In the genomic region with DNA sequence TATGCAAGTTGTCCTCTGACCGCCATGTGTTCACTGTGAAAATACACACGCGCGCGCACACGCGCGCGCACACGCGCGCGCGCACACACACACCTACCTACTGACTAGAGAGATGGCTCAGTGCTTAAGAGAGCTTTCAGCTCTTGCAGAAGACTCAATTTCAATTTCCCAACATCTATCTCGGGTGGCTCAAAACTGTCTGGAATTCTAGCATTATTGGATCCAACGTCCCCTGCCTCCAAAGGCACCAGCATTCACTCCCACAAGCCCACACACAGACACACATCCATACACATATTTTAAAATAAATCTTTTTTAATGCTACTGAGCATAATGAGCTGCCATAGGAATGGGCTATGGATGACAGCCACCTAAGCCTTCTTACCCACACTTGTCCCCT, we compare ENCODE assay signal across 29 mouse cellular contexts.
"Had no signal": no experiment of that assay in that cellular context is flagged by ENCODE, and none has a peak within 500 bp of the region (broad histone marks: within the 10 kb centered on the region; RNA-seq: fewer than 3 reads in every experiment).

No protein-coding gene starts in this region.

- H3K4me1 ChIP-seq: embryonic facial prominence, embryonic 12.5 days; embryonic facial prominence, embryonic 13.5 days; forebrain, embryonic 12.5 days; forebrain, embryonic 13.5 days had no signal

- H3K4me3 ChIP-seq: embryonic facial prominence, embryonic 10.5 days; embryonic facial prominence, embryonic 12.5 days; embryonic facial prominence, embryonic 13.5 days; embryonic facial prominence, embryonic 15.5 days; erythroblast, embryonic 14.5 days; forebrain, embryonic 10.5 days; forebrain, embryonic 12.5 days; forebrain, embryonic 13.5 days; forebrain, embryonic 15.5 days; gastrocnemius, adult 2 months; heart, adult 2 months; heart, embryonic 10.5 days had no signal

- H3K27ac ChIP-seq: embryonic facial prominence, embryonic 10.5 days; embryonic facial prominence, embryonic 12.5 days; embryonic facial prominence, embryonic 13.5 days; embryonic facial prominence, embryonic 15.5 days; forebrain, embryonic 10.5 days; forebrain, embryonic 12.5 days; forebrain, embryonic 13.5 days; forebrain, embryonic 15.5 days; gastrocnemius, adult 2 months; heart, adult 2 months; heart, embryonic 10.5 days had no signal

- H3K27me3 ChIP-seq: embryonic facial prominence, embryonic 12.5 days; embryonic facial prominence, embryonic 13.5 days; embryonic facial prominence, embryonic 15.5 days; forebrain, embryonic 12.5 days; forebrain, embryonic 13.5 days; forebrain, embryonic 15.5 days had no signal

- ATAC-seq: forebrain, embryonic 13.5 days; forebrain, embryonic 14.5 days; forebrain, embryonic 15.5 days; forebrain, embryonic 16.5 days; forebrain, postnatal 0 days had no signal

- H3K9me3 ChIP-seq: embryonic facial prominence, embryonic 10.5 days; embryonic facial prominence, embryonic 12.5 days; embryonic facial prominence, embryonic 13.5 days; embryonic facial prominence, embryonic 15.5 days; forebrain, embryonic 10.5 days; forebrain, embryonic 12.5 days; forebrain, embryonic 13.5 days; forebrain, embryonic 15.5 days; heart, embryonic 10.5 days had no signal

- DNase-seq: cerebellum, adult 8-10 months; cerebellum, adult 9-10 months; cerebellum, adult 9-11 months; cerebellum, postnatal 10 days; cerebellum, postnatal 14 days; cerebellum, postnatal 25 days; cerebellum, postnatal 36 days; embryo, embryonic 11 days; forebrain, postnatal 0 days; gastrocnemius, adult 2 months; gastrocnemius, postnatal 10 days; gastrocnemius, postnatal 14 days; gastrocnemius, postnatal 25 days; gastrocnemius, postnatal 36 days; heart, adult 11 months; heart, adult 18-20 months; heart, adult 2 months had no signal
